Mouse (Mus musculus) myocyte (in vitro differentiated cells): ENCODE measurements at regions not wholly inside any gene's neighbourhood (a gene's known extent, or its start where the extent isn't known, plus 50 kb on each side); places are given as distances from the start of the nearest gene placed in this dataset.

Experiments used
- MAX ChIP-seq: IDR thresholded peaks from one replicate; pipeline ENCODE4 v1.6.1; 2011; ENCODE audit warnings: low read depth, mild to moderate bottlenecking, control low read depth
- MYOD1 ChIP-seq, 3 experiments: IDR thresholded peaks; one replicate each; pipeline ENCODE4 v1.6.1; 2011; ENCODE audit warnings: control low read depth in 2 of 3, low read depth in 2 of 3, mild to moderate bottlenecking in 2 of 3, moderate library complexity in 1 of 3; ENCODE audit not compliant: insufficient read length in 2 of 3, control insufficient read depth in 1 of 3
- MYOG ChIP-seq, 3 experiments: IDR thresholded peaks; one replicate each; pipeline ENCODE4 v1.6.1; 2011; ENCODE audit warnings: control low read depth in 2 of 3, low read depth in 2 of 3, mild to moderate bottlenecking in 2 of 3; ENCODE audit not compliant: insufficient read length in 2 of 3, control insufficient read depth in 1 of 3, insufficient read depth in 1 of 3
- POLR2A ChIP-seq: IDR thresholded peaks from one replicate; pipeline ENCODE4 v1.6.1; 2011; ENCODE audit warnings: low read depth, mild to moderate bottlenecking, control low read depth, moderate library complexity; ENCODE audit not compliant: insufficient read length
- POLR2AphosphoS2 ChIP-seq: IDR thresholded peaks from one replicate; pipeline ENCODE4 v1.6.1; 2011; ENCODE audit warnings: low read depth, control low read depth; ENCODE audit not compliant: insufficient read length
- SRF ChIP-seq: IDR thresholded peaks from one replicate; pipeline ENCODE4 v1.6.1; 2011; ENCODE audit warnings: low read depth; ENCODE audit not compliant: control insufficient read depth, insufficient read length
- TCF12 ChIP-seq: IDR thresholded peaks from one replicate; pipeline ENCODE4 v1.6.1; 2011; ENCODE audit warnings: mild to moderate bottlenecking, control low read depth; ENCODE audit not compliant: poor library complexity, insufficient read depth, severe bottlenecking
- USF1 ChIP-seq: IDR thresholded peaks from one replicate; pipeline ENCODE4 v1.6.1; 2011; ENCODE audit warnings: low read depth, mild to moderate bottlenecking, control low read depth, moderate library complexity

GRCm38 (mm10) chr1:63976862-63977261, 145.2 kb downstream of the Klf7 start:
- TF ChIP-seq POLR2A = no peak
- TF ChIP-seq MYOD1 (IDR thresholded peaks at IDR 0.05; ENCODE audit: control insufficient read depth in 1 of 3, insufficient read length in 2 of 3, low read depth in 2 of 3) = no peak
- TF ChIP-seq USF1 = no peak
- no peak for TF ChIP-seq MAX
- TF ChIP-seq TCF12 = no peak
- TF ChIP-seq SRF = no peak
- no peak for TF ChIP-seq POLR2AphosphoS2
- TF ChIP-seq MYOG (IDR thresholded peaks at IDR 0.05; ENCODE audit: control insufficient read depth in 1 of 3, insufficient read depth in 1 of 3, insufficient read length in 2 of 3, low read depth in 2 of 3) = no peak
